Mouse (Mus musculus): ENCODE results near the gene Scrn1.
A peak's percentile ranks its signal among the peaks of the same experiment; 100 is the strongest.

Scrn1 gene

GRCm38 (mm10) chr6:54565012-54565411 lies 1.3 kb downstream of the Scrn1 start:
- no peak for DNase-seq (ENCODE audit: low spot score)

DNA sequence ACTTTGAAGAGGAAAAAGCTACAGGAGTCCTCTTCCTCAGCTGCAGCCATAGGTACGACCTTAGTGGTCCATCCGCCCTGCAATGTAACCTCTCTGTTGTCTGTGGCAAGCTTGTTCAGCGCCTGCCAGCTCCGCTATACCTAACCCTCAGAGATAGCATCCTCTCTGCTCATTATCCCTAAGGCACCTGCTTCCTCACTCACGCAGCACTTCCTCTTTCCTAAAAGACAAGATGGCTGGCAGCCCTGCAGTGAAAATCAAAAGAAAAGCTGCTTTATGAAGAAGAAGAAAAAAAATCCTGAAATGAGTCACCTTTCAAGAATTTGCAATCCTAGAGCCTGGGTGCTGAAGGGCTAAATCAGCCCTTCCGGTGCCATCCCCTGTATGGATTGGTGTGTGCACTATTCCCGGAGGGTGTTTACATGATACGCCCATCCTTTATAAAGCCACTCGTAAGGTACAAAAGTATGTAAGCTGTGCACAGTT lies 1.7 kb downstream of the Scrn1 start:
- no peak for DNase-seq (ENCODE audit: low spot score)

DNA sequence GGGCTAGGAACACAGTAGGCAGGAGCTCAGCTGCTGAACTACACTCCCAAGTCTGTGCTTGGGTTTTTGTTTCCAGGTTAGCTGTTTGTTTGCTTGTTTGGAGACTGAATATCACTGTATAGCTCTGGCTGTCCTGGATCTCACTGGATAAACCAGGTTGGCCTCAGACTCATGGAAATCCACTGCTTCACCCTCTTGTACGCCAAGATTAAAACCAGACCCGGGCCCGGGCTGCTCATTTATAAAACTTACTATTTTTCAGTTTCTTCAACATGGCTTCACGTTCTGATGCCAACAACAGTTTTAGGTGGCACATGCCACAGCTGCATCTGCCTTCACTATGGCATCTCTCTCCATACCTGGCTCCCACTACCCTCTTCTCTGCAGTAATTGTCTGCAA lies 2.7 kb downstream of the Scrn1 start:
- no peak for DNase-seq (ENCODE audit: low spot score)

DNA sequence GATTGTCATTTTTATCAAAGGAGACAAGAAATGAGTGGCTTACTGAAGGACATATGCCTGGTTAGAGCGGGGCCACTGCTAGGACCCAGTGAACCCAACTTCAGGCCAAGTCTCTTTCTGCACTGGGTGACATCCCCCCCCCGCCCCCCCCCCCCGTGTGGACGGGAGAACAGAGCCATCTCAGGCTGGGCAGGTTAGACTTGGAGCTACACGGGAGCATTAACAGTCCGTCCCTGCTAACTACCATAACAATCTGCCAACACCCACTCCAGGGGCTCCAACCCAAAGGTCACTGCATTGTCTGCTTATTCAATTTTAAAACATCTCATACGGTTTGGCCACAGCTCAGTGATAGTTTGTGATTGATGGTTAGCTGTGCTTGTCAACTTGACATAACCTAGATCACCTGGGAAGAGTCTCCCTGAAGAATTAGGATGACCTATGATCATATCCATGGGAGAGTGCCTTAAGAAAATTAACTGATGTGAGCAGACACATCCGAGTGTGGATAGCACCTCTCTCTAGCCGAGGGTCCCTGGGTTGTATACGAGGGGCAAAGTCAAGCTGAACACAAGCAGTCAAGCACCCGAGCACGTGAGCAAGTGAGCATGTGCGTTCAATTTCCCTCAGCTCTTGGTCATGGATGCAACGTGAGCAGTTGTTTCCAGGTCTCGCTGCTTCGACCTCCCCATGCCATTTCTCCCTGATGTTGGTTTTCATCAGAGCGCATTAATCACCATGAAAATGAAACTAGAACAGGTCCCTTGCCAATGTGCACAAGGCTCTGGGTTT lies 4.1 kb downstream of the Scrn1 start:
- DNase-seq (ENCODE audit: low spot score) = no peak

GRCm38 (mm10) chr6:54558466-54558865 lies 7.8 kb downstream of the Scrn1 start:
- no peak for DNase-seq (ENCODE audit: low spot score)

- DNase-seq (ENCODE audit: low spot score) = no peak
These were observed 8.6 kb downstream of the Scrn1 start for GRCm38 (mm10) chr6:54557671-54558070.

DNA sequence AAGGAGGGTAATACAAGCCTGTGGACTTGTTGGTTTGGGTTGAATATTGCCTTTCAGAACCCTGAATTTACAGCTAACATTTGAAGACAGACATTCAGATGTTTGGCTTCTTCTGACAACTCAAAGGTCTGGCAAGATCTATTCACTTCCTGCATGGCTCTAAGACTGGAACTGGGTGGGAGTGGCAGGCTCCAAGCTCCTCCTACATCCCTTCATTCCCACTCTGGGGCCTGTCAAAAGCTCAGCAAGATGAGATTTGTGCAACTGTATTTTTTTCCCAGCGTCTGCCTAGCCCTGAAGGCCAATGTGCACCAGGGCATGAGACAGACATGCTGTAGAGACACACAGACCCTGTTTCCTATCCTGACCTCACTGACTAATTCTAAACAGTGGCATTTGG lies 10.5 kb downstream of the Scrn1 start:
- no peak for DNase-seq (ENCODE audit: low spot score)

- DNase-seq (ENCODE audit: low spot score) = no peak
These were observed 11.8 kb downstream of the Scrn1 start for GRCm38 (mm10) chr6:54554341-54555110.

DNA sequence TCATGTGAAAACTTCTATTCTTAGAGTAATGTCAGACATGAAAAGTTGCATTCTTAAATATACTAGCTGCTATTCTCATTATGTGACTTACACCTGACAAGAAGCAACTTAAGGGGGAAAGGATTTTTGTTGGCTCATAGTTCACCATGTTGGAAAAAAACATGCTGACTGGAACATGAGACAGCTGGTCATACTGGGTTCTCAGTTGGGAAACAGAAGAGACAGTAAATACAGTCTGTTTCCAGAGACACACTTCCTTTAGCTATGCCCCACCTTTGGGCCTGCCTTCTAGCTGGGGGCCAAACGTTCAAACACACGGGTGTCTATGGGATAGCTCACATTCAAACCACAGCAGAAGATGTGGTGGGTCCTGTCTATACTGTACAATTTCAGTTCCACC lies 12.7 kb downstream of the Scrn1 start:
- DNase-seq (ENCODE audit: low spot score) = no peak

DNA sequence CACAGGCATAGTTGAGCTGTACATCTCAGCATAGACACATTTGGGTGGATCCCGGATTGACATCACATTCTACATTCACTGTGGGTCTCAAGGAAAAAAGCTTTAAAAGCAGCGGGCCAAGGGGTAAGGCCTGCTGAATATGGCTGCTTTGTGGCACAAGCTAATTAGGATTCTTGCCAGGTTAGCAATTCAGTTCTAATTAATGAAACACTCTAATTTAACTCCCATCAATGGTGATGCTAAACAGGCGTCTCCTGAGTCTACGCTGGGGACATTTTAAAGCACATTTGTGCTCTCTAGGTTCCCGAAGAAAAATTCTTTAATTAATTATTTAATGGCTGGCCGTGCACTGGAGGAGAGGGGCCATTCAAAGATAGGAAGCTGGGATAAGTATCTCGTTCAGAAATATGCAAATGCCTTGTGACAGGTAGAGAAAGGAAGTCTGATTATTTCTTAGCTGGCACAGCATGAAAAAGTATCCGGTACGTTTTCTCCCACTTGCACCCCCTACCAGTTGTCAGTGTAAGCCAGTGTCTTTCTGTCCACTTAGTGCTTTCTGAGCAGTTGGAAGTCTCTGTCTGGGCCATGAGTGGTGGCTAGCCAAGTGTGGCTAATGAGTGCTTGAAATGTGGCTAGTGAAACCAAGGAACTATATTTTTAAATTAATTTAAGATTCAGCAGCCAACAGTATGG lies 13.4 kb downstream of the Scrn1 start:
- no peak for DNase-seq (ENCODE audit: low spot score)

- DNase-seq (ENCODE audit: low spot score) = no peak
These were observed 15.4 kb downstream of the Scrn1 start for GRCm38 (mm10) chr6:54550801-54551323.

DNA sequence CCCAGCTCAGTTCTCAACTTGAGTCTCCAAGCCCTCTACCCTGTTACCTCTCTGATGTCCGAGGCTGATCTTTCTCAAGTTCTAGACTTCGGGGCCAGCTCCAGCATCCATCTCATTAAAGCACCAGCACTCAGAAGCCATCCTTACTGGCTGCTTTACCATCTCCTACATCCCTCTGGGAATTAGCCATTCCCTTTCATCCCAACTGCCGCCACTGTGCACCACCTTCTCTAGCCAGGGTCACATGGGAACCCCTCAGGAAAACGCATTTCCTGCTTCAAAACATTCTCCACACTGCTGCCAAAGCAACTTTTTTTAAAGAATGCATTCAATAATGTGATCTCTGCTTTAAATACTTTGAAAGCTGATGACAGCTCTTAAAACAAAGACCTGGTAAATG lies 17.0 kb downstream of the Scrn1 start:
- DNase-seq (ENCODE audit: low spot score) = no peak

DNA sequence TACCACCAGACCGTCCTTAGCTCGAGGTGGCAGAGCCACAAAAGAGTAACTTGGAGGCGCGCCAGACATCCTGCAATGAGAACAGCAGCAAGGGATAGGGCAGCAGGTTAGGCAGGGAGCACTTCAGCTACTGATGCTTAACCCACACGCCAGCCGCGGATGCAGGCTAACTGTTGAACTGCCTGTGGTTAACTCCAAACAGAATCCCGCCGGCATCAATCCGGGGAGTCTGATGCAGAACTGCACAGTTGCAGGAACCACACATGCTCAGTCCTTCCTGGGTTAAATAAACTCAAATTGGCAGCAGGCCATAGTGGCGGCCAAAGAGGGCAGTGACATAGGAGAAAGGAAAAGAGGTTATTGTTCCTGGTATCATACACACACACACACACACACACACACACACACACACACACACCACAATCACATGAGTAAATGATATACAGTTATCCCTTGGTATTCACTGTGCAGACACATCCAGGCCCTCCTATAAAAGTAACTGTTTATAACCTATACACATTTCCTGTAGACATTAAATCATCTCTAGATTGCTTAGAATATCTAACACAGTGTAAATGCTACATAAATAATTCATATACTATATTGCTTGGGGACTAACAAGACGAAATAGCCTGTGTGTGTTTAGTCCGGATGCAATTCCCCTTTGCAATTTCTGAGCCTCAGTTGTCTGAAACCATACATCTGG lies 17.8 kb downstream of the Scrn1 start:
- DNase-seq (ENCODE audit: low spot score) = peak; percentile 15

GRCm38 (mm10) chr6:54543646-54544045 lies 22.6 kb downstream of the Scrn1 start:
- no peak for DNase-seq (ENCODE audit: low spot score)

- DNase-seq (ENCODE audit: low spot score) = no peak
These were observed 23.5 kb downstream of the Scrn1 start for GRCm38 (mm10) chr6:54542836-54543235.

DNA sequence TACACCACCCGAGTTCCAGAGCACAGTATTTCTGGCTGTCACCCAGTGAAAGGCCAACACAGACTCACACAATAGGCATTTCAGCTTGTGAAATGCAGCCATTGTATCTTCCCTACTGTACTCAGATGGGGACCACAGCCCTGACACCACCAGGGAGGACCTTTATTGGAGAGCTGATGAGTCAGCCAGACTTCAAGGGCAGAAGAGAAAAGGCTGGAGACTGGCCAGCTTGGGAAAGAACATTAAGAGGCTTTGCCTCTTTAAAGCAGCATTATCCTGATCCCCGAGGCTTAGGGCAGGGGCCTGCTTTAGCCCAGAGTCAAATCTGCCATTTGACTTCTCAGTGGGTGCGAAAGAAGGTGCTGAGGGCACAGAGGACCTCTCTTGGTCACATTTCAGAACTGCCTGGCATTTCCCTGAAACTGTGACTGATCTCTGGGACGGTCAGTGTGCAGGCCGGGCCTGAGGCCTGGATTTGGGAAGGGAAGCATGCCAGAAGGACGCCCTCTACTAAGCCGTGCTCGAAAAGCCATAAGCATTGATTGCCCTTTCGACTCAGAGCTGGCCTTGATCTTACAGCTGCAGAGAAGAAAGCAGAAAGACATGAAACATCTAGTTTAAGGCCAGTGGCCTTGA lies 25.9 kb downstream of the Scrn1 start:
- peak; percentile 11 for DNase-seq (ENCODE audit: low spot score)

GRCm38 (mm10) chr6:54539396-54539795 lies 26.9 kb downstream of the Scrn1 start:
- no peak for DNase-seq (ENCODE audit: low spot score)

- DNase-seq (ENCODE audit: low spot score) = no peak
These were observed 27.5 kb downstream of the Scrn1 start for GRCm38 (mm10) chr6:54538773-54539173.

DNA sequence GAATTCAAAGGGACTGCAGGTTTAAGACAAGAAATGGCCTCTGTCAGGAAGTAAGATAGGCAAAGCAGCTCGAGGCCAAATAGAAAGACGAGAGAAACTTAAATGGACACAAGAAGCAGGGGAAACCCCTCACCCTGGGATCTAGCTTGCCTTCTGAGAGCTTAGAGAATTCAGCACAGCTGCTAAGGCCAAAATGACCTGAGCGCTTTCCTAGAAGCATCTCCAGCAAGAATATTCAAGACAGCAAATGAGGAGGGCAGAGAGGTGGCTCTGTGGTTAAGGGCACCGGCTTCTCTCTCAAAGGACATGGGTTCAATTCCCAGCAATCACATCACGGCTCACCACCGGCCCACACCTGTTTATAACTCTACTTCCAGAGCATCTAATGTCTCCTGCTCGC lies 29.2 kb downstream of the Scrn1 start:
- no peak for DNase-seq (ENCODE audit: low spot score)

- no peak for DNase-seq (ENCODE audit: low spot score)
These were observed 30.8 kb downstream of the Scrn1 start for GRCm38 (mm10) chr6:54535485-54535884.

DNA sequence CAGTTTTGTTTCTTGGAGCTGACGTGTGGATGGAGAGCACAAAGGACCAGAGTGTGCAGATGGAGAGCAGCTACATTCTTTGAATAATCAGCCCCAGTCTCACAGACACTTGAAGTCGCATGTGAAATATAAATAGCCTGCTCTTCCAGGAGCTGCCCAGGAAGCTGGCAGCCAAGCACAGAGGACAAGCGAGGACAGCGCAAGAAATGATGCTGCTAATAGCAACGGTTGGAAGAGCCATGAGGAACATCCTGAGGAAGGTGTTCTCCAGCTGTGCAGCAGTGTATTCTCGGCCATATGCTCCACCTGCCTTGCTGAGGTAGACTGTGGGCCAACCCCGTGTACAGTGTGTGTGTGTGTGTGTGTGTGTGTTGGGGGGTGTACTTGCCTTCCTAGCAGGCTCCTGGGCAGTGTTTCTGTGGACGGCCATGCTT lies 35.2 kb downstream of the Scrn1 start:
- no peak for DNase-seq (ENCODE audit: low spot score)
